Mouse (Mus musculus) liver, postnatal 0 days (tissue): Measurements from ENCODE around the gene Clstn1. TPM values are rescaled to one million over a fixed set of nuclear protein-coding genes. Genes with fewer than 3 reads are reported as not detected.
A peak's percentile ranks its signal among the peaks of the same experiment; 100 is the strongest.

ENCODE experiments used
- ATAC-seq: fragments of 200-750 bp; cut with Nextera tagmentation; 2 replicates; pipeline ENCODE4 v1.8.0; 2017; ENCODE audit warnings: mild to moderate bottlenecking, moderate library complexity
- DNase-seq: peaks from one replicate; pipeline ENCODE4 v3.0.0-alpha.2; 2016
- H3K27ac ChIP-seq: fragments of 300-500 bp; sonication (generic); 2 replicates; pipeline ENCODE4 v1.5.1; 2014; ENCODE audit warnings: antibody characterized with exemption, moderate library complexity, mild to moderate bottlenecking, low read depth
- H3K27me3 ChIP-seq: fragments of 300-500 bp; sonication (generic); 2 replicates; pipeline ENCODE4 v1.6.1; 2014; ENCODE audit warnings: low read length, control low read depth, mixed read lengths; ENCODE audit not compliant: insufficient read depth
- H3K36me3 ChIP-seq: fragments of 300-500 bp; sonication (generic); replicated peaks from 2 replicates; pipeline ENCODE4 v1.6.1; 2014; ENCODE audit warnings: mild to moderate bottlenecking, control low read depth, low read length, moderate library complexity, mixed read lengths; ENCODE audit not compliant: insufficient read depth
- H3K4me1 ChIP-seq: fragments of 300-500 bp; sonication (generic); 2 replicates; pipeline ENCODE4 v1.6.1; 2014; ENCODE audit warnings: antibody characterized with exemption, mild to moderate bottlenecking, control low read depth; ENCODE audit not compliant: insufficient read depth
- H3K4me2 ChIP-seq: fragments of 300-500 bp; sonication (generic); 2 replicates; pipeline ENCODE4 v1.6.1; 2014; ENCODE audit warnings: low read depth, mild to moderate bottlenecking, low read length, moderate library complexity, mixed read lengths
- H3K4me3 ChIP-seq: fragments of 300-500 bp; sonication (generic); 2 replicates; pipeline ENCODE4 v1.5.1; 2014; ENCODE audit warnings: low read depth, low read length
- H3K9ac ChIP-seq: fragments of 300-500 bp; sonication (generic); replicated peaks from 2 replicates; pipeline ENCODE4 v1.6.1; 2014; ENCODE audit warnings: mild to moderate bottlenecking, moderate library complexity
- H3K9me3 ChIP-seq: fragments of 300-500 bp; sonication (generic); 2 replicates; pipeline ENCODE4 v1.6.1; 2016; ENCODE audit warnings: mild to moderate bottlenecking, control low read depth, low read length, mixed read lengths
- CTCF ChIP-seq: sonication (generic); IDR thresholded peaks from 2 replicates; pipeline ENCODE4 v1.5.1; 2016; ENCODE audit warnings: antibody characterized with exemption, low read depth
- EP300 ChIP-seq: IDR thresholded peaks from 2 replicates; pipeline ENCODE4 v1.6.1; 2016; ENCODE audit warnings: antibody characterized with exemption, low read depth, mild to moderate bottlenecking
- WGBS: fragments of 180-500 bp; shearing (Covaris S2); extraction: QIAGEN DNeasy Blood & Tissue Kit; methylation state at CpG from one replicate; pipeline ENCODE4 v1.1.7; 2014; ENCODE audit not compliant: insufficient replicate concordance; 5-methylcytosine and 5-hydroxymethylcytosine counted together
- microRNA-seq: library from miRNA; unstranded; fragments of <30 nt; microRNA quantifications from one replicate; pipeline ENCODE4, GENCODE M21; 2016
- polyA plus RNA-seq: library from polyadenylated mRNA; unstranded; fragments of >200 nt; fragmentation: Nextera tagmentation; extraction: Ambion mirVana; gene quantifications from 2 replicates; pipeline ENCODE4 v1.2.1, GENCODE M21; 2015

The Clstn1 gene
- polyA plus RNA-seq, 1 experiment from 2014 or later, result 2.1 TPM

- TF ChIP-seq CTCF (peak; percentile 38; the same call in 1 of the 2 replicates), EP300 (no peak)
- peak overlapping the region; percentile 59 for H3K4me3 ChIP-seq
- ATAC-seq, result peak; percentile 35
- 15% methylated on average over 16 of the region's 16 CpGs for WGBS
- peaks cover 14% of the 10 kb centered on the region for H3K4me1 ChIP-seq
- peak; percentile 52 for DNase-seq
- H3K9me3 ChIP-seq, result no peaks in the 10 kb centered on the region
- no peaks in the 10 kb centered on the region for H3K27me3 ChIP-seq
- no peaks in the 10 kb centered on the region for H3K36me3 ChIP-seq
- H3K9ac ChIP-seq, result peak overlapping the region; percentile 42
- H3K27ac ChIP-seq, result peak overlapping the region; percentile 84
- peak overlapping the region; percentile 75 for H3K4me2 ChIP-seq
Measured at GRCm38 (mm10) chr4:149696189-149696971, 110.1 kb downstream of the Clstn1 start.

- Histone ChIP-seq H3K27ac (peak overlapping the region; percentile 84), H3K27me3 (no peaks in the 10 kb centered on the region), H3K4me3 (peak overlapping the region; percentile 59), H3K4me1 (peaks cover 18% of the 10 kb centered on the region), H3K36me3 (no peaks in the 10 kb centered on the region), H3K9me3 (no peaks in the 10 kb centered on the region), H3K9ac (peak overlapping the region; percentile 66), H3K4me2 (peak overlapping the region; percentile 75)
- TF ChIP-seq EP300 (no peak), CTCF (no peak)
- ATAC-seq, result peak; percentile 35
- DNase-seq, result no peak
- 12% methylated on average over 15 of the region's 15 CpGs for WGBS
Measured at GRCm38 (mm10) chr4:149697506-149698196, 111.4 kb downstream of the Clstn1 start.

- Histone ChIP-seq H3K9me3 (no peaks in the 10 kb centered on the region), H3K4me2 (peak overlapping the region; percentile 75), H3K27ac (peak overlapping the region; percentile 84), H3K36me3 (no peaks in the 10 kb centered on the region), H3K4me3 (peak overlapping the region; percentile 59), H3K4me1 (peaks cover 21% of the 10 kb centered on the region), H3K9ac (peak overlapping the region; percentile 66), H3K27me3 (no peaks in the 10 kb centered on the region)
- WGBS, result under 1% methylated on average over 35 of the region's 35 CpGs
- peak; percentile 71 for DNase-seq
- ATAC-seq, result peak; percentile 70
- TF ChIP-seq CTCF, result peak; percentile 77
- no peak for TF ChIP-seq EP300
Measured at GRCm38 (mm10) chr4:149698197-149698821, 112.0 kb downstream of the Clstn1 start.

Small RNA genes within 50 kb of the gene (microRNA-seq; reads per million reads assigned to microRNA genes)
- gene Mir5616 (not detected), gene Mir7023 (not detected)

Other genes starting within 250 kb of the Clstn1 start
- 11.9 and 12.7 TPM in 2 replicates for gene Ube4b, start 159.7 kb upstream of the Clstn1 start, polyA plus RNA-seq
- 0.21 TPM in 1 of 2 replicates, not detected in the other for gene Rbp7, start 131.5 kb upstream of the Clstn1 start, polyA plus RNA-seq
- gene Tmem274, start 109.1 kb upstream of the Clstn1 start, polyA plus RNA-seq, result not detected in 2 replicates
- gene Nmnat1, start 101.3 kb upstream of the Clstn1 start, polyA plus RNA-seq, result 6.4 and 6.8 TPM in 2 replicates
- 7.7 and 8.2 TPM in 2 replicates for gene Lzic, start 101.2 kb upstream of the Clstn1 start, polyA plus RNA-seq
- 12.8 and 16.2 TPM in 2 replicates for gene Ctnnbip1, start 68.2 kb upstream of the Clstn1 start, polyA plus RNA-seq
- gene Pik3cd, start 116.1 kb downstream of the Clstn1 start, polyA plus RNA-seq, result 4.9 and 7.8 TPM in 2 replicates
- 5.1 and 5.8 TPM in 2 replicates for gene Tmem201, start 151.6 kb downstream of the Clstn1 start, polyA plus RNA-seq
- 52.2 and 53.2 TPM in 2 replicates for gene Slc25a33, start 187.8 kb downstream of the Clstn1 start, polyA plus RNA-seq